Mouse (Mus musculus) adrenal gland, adult 2 months (tissue): ENCODE results near the gene Snd1. TPM values are rescaled to one million over a fixed set of nuclear protein-coding genes. Genes with fewer than 3 reads are reported as not detected.

ENCODE experiments used
- DNase-seq: peaks from one replicate; pipeline ENCODE4 v3.0.0; 2021
- polyA plus RNA-seq: library from polyadenylated mRNA; depleted of rRNA; stranded (reverse); fragments of >200 nt; gene quantifications from 2 replicates; pipeline ENCODE4 v1.2.3, GENCODE M21; 2012
- total RNA-seq, 2 experiments: library from RNA; stranded (reverse); gene quantifications; 2 replicates each; pipeline ENCODE4 v1.2.3; 2021

Snd1 gene
- total and polyA plus RNA-seq, 3 experiments = 127 to 155 (median 145) TPM

DNA sequence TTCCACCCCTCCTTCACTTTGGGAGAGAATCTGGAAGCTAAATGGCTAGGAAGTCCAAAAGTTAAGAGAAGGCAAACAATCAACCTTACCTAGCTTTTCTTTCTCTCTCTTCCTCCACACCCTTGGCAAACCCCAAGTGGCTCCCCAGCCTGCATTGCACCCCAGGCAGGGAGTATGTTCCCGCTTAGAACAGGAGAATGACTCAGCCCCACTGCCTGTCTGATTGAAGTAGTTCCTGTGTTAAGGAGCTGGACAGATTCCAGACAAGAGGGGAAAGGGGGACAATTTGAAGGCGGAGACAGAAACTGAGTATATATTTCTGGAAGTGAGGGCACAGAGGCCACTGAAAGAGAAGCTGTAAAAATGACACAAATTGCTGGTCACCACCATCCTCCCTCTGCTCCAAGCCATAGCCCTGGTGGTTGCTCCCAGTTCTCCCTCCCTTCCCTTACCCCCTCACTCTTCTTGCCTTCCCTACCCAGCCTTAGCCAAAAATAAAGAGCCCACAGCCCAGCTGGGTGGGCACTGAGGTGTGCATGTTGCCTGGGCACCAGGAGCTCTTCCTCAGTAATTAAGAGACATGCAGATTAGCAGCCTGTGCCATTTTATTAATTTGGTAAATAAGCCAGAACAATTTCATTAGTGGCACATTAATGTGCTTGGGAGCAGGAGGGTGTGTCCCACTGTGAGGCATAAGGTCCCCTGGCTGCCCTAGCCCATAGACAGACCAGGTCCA lies 392.7 kb downstream of the Snd1 start:
- no peak for DNase-seq

DNA sequence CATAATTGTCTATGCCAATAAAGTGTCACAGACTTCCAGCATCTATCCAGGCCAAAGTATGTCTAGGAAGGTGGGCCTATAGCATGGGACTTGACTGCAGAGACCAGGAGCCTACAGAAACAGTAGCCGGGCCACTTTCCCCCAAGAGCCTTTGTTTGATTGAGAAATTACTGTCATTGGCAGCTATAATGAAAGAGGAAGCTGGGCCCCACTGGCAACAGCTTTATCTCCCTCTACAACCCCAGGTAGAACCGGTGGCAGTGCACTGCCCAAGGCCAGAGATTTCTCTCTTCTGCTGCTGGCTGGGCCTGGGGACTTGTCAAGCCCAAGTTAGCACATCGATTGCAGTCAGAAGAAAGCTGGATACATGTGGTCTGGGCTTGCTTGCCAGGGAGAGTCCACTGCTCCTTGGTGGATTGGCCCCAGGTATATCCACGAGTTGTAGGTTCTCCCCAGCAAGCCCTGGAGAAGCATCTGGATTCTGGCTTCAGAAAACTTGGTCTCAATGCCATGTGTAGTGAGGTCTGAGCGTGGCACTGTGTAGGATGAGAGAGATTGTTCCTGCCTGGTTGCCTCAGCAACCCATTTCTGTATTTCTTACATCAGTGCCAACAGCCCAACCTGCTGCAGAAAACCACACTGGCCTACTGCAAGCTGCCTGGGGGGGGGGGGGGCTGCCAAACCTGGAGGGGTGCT lies 396.9 kb downstream of the Snd1 start:
- DNase-seq = no peak

DNA sequence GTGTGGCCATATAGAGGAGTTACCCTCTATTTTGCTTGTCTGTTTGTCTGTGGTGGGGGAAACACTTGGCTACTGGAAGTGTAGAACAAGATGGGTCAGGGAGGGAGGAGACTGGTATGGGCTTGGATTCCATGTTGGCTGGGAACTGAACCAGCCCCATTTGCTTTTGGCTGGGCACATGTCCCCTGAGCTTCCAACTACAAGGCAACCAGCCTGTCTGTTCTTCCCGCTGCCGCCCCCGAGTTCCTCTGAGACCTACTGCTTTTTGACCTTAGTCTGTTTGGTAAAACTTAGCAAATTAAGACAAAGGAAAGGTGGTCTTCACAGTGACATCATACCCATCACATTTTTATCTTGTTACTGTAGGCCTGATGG lies 397.5 kb downstream of the Snd1 start:
- no peak for DNase-seq

DNA sequence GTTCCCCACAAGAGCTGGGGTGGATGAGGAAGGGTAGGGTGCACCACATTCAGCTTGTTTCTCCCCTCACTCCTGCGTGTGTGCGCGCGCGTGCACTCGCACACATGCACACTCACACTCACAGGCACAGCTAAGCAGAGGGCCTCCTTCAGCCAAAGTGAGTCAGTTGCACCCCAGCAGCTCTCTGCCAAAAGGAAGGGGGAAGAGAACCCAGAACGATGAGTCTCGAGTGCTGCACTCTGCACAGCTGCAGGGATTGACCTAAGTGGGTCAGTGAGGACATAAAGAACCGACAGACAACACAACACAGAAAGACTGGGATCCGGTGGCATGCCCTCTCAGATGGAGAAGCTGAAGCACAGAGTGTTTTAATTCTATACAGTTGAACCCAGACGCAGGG lies 399.1 kb downstream of the Snd1 start:
- DNase-seq = no peak

DNA sequence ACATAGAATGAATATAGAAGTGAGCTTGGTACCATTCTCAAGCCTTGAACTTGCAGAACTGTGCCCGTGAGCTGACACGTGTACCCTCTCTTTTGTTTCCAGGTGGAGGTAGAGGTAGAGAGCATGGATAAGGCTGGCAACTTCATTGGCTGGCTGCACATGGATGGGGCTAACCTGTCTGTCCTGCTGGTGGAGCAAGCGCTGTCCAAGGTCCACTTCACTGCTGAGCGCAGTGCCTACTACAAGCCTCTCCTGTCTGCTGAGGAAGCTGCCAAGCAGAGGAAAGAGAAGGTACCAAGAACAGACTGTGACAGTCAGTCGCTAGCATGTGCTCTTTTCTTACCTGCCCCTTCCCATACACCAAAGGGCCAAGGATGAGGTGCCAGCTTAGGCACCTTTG lies 399.8 kb downstream of the Snd1 start:
- no peak for DNase-seq

DNA sequence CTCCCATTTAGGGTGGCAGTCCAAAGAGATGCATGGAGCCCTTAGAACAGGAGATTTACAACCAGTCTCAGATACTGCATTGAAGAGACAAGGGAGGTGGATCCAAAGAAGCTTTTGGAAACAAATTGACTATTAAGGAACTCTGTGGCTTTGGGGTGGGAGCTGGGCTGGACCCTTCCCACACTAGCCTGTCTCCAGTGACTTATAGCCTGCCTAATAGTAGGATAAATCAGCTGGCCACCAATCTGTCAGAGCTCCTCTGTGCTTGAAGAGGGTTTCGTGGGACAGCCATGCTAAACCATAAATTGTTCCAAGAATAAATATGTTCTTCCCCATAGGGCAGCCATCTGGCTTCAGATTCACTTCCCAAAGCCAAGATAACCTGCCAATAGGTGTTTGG lies 400.4 kb downstream of the Snd1 start:
- no peak for DNase-seq

DNA sequence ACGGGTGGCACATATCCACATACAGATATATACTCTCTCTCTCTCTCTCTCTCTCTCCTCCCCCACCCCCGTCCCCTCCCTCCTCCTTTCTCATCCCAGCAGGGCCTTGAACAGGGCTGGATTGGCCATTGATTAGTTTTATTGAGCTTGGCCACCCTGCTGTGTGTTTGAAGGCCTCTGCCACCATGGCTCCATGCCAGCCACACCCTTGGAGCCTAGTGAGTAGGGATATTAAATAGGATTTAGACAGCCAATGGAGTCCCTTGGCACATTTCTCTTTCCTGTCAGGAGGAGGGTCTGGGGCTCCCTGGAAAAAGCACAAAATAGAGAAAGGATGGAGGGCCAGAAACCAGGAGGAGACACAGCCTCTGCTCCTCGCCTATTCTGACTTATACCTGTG lies 401.6 kb downstream of the Snd1 start:
- DNase-seq = no peak

DNA sequence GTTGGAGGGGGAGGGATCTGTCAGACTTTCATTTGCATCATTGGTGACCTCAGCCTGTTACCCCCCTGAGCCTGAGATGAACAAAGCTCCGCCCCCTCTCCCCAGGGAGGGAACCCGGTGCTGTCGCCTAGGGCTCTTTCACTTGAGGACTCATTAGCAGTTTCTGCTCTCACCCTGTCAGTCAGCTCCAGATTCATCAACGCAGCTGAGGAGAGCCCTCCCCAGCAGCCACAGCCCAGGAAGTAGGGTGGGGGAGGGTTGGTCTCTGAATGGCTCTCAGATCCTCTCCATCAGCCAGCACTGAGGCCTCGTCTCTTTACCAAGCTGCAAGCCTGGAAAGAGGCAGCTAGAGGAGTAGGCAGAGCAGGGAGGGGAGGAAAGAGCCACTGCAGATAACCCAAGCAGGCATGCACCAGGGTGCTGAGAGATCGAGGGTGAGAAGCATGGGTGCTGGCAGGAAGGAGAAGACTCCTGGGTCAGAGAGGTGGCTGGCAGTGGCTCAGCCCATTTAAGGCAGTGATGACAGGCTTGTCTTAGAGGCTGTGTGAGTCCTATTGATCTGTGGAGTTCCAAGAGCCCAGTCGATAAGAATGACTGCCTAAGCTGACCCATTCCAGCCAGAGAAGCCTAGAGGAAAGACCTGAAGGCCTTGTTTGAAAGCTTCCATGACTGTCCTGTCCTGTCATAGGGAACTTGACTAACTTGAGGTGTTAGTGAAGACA lies 403.2 kb downstream of the Snd1 start:
- DNase-seq = no peak

DNA sequence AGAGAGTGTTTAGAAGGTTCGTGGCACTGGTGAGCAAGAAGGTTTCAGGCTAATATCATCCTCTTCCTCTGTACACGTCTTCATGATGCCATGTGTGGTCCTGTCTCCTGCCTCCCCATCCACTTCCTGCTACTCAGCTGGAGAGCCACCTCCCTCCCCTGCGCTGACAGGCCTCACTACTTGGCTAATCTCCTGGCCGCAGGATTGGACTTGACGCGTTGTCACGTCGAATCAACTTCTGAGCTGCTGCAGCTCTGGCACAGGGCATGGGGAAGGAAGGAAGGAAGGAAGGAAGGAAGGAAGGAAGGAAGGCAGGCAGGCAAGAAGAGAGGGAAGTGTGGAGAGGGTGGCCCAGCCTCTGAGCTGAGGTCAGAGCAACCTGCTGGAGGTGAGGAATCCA lies 404.4 kb downstream of the Snd1 start:
- no peak for DNase-seq

DNA sequence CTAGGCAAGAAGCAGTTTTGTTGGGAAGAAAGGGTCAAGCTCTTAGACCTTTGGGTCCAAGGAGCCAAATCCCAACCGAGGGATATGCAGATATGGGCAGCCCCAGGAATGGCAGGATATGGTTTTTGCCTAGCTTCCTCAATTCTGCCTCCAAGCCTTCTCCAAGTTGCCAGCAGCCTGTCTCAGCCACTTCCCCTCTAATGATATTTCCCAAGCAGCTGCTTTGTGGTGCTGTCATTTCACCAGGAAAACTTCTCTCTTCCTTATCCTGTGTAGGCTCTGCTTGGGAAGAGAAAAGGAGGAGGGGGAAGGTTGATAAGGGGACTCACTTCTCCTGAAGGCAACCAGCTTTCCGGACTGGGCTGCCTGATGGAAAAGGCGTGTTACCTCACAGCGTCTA lies 406.0 kb downstream of the Snd1 start:
- DNase-seq = no peak

DNA sequence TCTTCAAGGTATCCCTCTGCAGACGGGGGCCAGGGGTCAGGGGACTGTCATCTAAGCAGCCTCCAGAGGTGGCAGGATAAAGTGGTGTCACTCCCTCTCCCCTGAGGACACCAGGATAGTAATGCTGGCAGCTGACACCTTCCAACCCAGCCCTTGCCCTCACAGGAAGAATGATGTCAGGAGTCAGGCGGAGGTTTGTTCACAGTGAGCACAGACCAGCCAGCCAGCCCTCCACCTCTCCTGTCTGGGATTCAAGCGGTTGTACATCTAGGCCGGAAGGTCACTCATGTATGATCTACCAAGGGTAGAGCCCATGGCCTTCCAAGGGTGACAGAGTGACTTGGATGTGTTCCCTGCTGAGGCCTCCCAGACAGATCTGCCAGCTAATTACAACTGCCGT lies 408.6 kb downstream of the Snd1 start:
- peak; percentile 48 for DNase-seq

DNA sequence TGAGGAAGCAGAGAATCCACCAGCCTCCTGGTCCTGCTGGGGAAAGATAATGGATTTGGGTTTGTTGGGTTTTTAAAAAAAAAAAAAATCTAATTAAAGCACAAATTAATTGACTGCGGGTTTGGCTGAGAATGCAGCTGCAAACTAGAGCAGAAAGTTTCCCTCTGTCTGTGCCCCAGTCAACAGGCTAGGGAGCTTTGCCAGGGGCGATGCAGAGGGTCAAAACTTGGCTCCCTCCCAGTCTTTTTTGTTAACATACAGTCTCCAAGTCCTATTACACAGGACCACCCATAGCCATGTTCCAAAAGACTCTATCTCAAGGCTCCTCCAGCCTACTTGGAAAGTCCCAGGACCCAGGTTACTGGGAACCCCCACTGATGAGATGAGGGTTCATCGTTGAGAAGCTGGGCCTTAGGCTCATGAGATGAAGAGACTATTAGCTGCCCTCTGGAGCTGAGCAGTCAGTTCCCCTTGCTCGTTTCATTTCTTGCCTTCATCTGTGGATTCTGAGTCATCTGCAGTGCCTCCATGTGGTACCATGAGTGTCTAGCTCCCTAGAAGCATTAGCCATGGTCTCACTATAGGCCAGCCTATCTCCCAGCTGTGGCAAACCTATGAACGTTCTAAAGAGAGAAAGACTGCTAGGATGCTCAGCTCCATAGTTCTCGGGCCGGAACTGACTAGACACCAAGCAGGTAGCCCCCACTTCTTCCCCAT lies 411.9 kb downstream of the Snd1 start:
- DNase-seq = no peak

DNA sequence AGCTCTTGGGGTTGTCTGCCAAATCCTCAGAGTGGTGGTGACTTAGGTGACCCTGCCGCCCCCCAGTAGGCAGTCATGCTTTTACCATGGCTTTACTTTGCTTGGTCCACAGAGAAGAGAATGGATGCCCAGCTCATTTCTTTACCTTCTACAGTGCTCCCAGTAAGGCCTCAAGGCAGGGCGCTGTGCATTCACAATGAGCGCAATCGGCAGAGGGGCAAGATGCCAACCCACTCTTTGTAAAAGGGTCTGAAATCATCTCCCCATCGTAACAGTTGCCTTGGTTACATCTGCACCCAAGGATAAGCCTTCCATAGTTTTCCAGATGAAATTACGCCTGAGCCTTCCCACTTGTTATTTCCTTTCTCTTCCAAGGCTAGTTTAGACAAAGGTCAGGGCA lies 415.5 kb downstream of the Snd1 start:
- DNase-seq = no peak

DNA sequence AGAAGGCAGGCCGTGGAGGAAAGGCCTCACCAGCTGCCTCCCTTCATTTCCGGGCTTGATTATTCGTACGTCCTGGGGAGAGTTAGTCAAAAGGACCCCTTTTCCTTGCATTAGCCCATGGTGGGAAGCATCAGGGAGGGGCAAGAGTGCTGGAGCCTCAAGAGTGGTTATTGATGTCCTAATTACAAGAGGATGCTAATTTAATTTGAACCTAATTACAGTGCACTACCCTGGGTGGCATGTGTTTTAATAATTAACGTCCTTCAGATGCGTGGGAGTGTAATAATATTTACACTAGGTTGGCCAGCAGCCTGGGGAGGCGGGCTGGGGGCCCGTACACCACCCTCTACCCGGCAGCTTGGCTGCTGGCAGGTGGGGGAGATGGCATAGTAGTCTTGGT lies 416.5 kb downstream of the Snd1 start:
- DNase-seq = no peak

DNA sequence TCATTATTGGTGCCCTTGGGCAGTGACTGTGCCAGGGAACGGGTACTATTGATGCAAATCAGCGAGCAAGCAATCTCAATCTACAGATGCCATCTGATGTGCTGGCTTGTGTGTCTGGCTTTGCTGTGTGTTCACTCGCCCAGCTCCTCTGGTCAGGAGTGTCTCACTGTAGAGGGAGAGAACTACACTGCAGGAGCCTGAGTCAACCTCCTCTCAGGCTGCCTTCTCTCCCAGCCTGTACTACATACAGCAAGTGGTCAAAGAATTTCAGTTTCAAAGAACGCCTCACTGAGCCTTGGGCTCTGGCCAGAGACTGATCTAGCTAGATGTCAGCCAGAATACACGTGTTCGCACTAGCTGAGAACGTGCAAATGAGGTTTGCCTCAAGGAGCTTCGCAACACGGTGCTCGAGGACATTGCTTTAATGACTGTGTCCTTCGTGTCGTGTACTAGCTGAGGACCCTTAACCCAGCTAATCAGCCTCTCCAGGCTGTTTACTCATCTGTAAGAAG lies 420.1 kb downstream of the Snd1 start:
- no peak for DNase-seq

DNA sequence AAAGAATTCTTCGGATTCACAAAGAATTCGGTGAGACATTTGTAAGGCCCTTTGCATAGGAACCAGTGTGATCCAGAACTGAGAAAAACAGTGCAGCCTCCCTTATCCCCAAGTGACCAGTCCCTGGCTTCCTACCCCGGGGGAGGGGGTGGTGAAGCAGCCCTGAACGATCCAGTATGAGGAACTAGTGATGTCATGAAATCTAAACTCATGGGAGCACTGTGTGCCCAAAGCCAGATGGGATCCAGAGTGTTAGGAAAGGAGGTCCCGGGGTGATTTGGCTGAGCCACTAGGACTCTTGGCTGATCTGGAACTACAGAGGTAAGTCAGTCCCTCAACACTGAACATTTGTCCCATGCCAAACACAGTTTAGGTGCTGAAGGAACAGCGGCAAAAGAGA lies 420.8 kb downstream of the Snd1 start:
- peak; percentile 35 for DNase-seq

DNA sequence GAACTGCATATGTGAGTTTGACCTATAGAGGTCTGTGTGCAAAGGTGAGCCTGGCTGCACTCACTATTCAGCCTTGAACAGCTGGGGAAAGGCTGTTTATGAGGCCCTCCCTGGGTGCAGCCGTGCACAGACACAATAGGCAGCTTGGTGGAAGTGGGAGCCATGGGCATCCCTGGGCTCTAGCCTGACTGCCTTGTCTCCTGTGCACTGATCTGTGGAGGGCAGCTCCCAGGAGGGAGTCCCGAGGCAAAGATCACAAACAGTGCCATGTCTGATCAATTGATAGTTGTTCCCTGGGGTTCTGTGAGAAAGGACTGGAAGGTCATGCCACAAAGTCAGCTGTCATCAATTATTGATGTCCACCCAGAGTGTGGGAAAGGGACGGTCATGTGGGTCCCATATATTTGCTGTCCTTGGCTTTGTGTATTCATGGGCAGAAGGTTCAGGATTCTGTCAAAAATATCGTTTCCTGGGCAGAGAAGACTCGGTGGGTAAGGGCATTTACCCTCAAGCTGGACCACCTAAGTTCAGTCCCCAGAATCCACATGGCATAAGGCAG lies 421.9 kb downstream of the Snd1 start:
- no peak for DNase-seq

DNA sequence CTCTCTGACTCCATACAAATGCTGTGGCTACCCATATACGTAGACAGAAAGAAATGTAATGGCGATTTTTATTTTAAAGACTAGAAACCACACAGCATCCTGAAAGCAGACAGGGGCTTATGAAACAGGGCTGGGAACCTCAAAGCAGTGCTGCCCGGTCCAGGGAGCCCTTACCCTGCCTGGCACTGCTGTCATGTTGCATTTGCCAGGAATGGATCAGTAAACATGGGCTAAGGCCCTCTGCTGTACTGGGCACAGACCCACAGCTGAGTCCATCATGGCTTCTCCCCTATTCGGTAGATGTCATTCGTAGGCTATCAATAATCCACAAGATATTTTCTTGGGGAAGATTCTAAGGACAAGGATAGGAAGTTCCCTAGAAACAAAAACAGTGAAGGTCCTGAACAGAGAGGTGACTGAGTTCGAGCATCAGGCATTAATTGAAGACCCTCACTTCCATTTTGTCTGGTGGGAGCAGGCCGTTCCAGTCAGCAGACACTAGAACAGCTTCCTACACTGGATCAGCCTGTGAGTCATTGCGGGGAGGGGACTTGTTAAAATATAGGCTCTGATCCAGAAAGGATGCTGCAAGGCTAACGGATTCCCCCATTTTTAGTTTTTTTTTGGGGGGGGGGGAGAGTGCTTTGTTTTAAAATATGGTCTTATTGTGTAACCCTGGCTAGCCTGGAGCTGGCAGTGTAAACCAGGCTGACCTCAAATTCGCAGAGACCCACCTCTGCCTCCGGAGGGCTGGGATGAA lies 422.6 kb downstream of the Snd1 start:
- no peak for DNase-seq

DNA sequence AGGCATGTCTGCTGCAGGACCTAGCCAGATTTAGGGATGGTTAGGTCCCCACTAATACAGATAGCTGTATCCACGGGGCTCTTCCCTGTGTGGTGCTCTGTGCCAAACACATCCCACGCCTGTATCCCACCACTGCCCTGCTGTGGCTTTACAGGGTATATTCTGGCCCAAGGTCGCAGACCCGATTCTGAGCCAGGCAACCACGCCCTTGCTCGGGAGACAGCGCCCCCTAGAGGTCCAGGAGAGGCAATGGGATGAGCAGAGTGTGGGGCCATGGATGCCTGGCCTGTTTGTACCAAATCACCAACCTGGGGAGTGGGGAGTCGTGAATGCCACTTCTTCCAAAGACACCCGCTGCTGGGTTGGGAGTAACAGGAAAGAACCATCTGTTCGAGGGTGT lies 423.9 kb downstream of the Snd1 start:
- peak; percentile 59 for DNase-seq

DNA sequence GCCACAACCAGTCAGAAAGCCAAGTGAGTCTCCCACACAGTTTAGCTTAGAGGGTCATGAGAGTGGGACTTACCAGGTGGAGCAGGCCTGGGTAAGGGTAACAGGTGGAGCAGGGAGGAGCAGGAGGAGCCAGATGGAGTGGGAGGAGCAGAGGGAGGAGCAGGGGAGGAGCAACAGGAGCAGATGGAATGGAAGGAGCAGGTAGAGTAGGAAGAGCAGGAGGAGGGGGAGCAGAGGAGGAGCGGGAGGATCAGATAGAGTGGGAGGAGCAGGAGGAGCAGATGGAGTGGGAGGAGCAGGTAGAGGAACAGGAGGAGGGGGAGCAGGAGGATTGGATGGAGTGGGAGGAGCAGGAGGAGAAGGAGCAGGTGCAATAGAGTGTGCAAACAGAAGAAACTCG lies 427.6 kb downstream of the Snd1 start:
- no peak for DNase-seq

DNA sequence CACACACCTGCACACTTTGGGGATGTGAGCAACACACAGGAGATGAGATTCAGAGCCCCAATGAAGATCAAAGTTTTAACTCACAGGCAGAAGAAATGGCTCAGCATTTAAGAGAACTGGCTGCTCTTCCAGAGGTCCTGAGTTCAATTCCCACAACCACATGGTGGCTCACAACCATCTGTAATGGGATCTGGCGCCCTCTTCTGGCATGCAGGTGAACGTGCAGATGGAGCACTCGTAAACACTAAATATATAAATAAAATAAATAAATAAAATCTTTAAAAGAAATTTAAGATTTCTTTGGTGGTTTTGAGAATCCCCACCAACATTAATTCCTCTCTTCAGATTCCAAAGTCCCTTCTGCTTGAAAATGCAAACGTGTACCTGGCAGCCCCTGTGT lies 429.5 kb downstream of the Snd1 start:
- no peak for DNase-seq
